Mouse (Mus musculus) forebrain, embryonic 11.5 days (tissue): ENCODE results near the gene Klf14. TPM values are rescaled to one million over a fixed set of nuclear protein-coding genes. Genes with fewer than 3 reads are reported as not detected.

Experiments
- ATAC-seq: fragments of 200-750 bp; cut with Nextera tagmentation; replicated peaks from 2 replicates; pipeline ENCODE4 v1.8.0; 2017; ENCODE audit warnings: moderate TSS enrichment; ENCODE audit not compliant: low FRiP score
- DNase-seq: peaks from one replicate; pipeline ENCODE4 v3.0.0-alpha.2; 2017; ENCODE audit warnings: low spot score
- H3K27ac ChIP-seq: fragments of 300-500 bp; sonication (generic); 2 replicates; pipeline ENCODE4 v1.5.1; 2014; ENCODE audit warnings: low read depth, low read length
- H3K27me3 ChIP-seq: fragments of 300-500 bp; sonication (generic); 2 replicates; pipeline ENCODE4 v1.6.1; 2014; ENCODE audit warnings: mild to moderate bottlenecking, low read length, mixed read lengths; ENCODE audit not compliant: control insufficient read depth, insufficient read depth
- H3K36me3 ChIP-seq: fragments of 300-500 bp; sonication (generic); 2 replicates; pipeline ENCODE4 v1.6.1; 2014; ENCODE audit warnings: mild to moderate bottlenecking, low read length, moderate library complexity, mixed read lengths; ENCODE audit not compliant: control insufficient read depth, insufficient read depth
- H3K4me1 ChIP-seq: fragments of 300-500 bp; sonication (generic); replicated peaks from 2 replicates; pipeline ENCODE4 v1.6.1; 2014; ENCODE audit warnings: low read length, mixed read lengths; ENCODE audit not compliant: control insufficient read depth, insufficient read depth
- H3K4me2 ChIP-seq: fragments of 300-500 bp; sonication (generic); 2 replicates; pipeline ENCODE4 v1.6.1; 2014; ENCODE audit warnings: low read depth, mild to moderate bottlenecking, low read length, moderate library complexity, mixed read lengths; ENCODE audit not compliant: severe bottlenecking
- H3K4me3 ChIP-seq: fragments of 300-500 bp; sonication (generic); 2 replicates; pipeline ENCODE4 v1.5.1; 2014; ENCODE audit warnings: low read depth, low read length
- H3K9ac ChIP-seq: fragments of 300-500 bp; sonication (generic); 2 replicates; pipeline ENCODE4 v1.6.1; 2014; ENCODE audit warnings: low read length
- H3K9me3 ChIP-seq: fragments of 300-500 bp; sonication (generic); 2 replicates; pipeline ENCODE4 v1.6.1; 2016; ENCODE audit warnings: low read length, mixed read lengths; ENCODE audit not compliant: control insufficient read depth
- WGBS: fragments of 180-500 bp; shearing (Covaris S2); extraction: QIAGEN DNeasy Blood & Tissue Kit; methylation state at CpG from one replicate; pipeline ENCODE4 v1.1.7; 2014; 5-methylcytosine and 5-hydroxymethylcytosine counted together
- polyA plus RNA-seq: library from polyadenylated mRNA; unstranded; fragments of >200 nt; fragmentation: Nextera tagmentation; extraction: Ambion mirVana; gene quantifications from 2 replicates; pipeline ENCODE4 v1.2.1, GENCODE M21; 2014

Klf14 gene
- polyA plus RNA-seq = 0.33 and 0.35 TPM in 2 replicates

- no peak for ATAC-seq
- H3K27me3 ChIP-seq = peaks cover 47% of the 10 kb centered on the region
Measured at GRCm38 (mm10) chr6:30958736-30959540, at the start of gene Klf14. Gene Klf14 (minus strand): TSS chr6:30959078.

GRCm38 (mm10) chr6:31006111-31006600 is 47.3 kb upstream of the Klf14 start:
- no peak for DNase-seq
- Histone ChIP-seq H3K27ac (no peak overlapping the region), H3K9ac (no peak overlapping the region), H3K4me1 (no peaks in the 10 kb centered on the region), H3K27me3 (no peaks in the 10 kb centered on the region), H3K9me3 (peaks cover 3% of the 10 kb centered on the region; the same call in 1 of the 2 replicates), H3K4me2 (no peak overlapping the region), H3K36me3 (no peaks in the 10 kb centered on the region), H3K4me3 (no peak overlapping the region)
- WGBS = 77% methylated on average over 6 of the region's 6 CpGs
- no peak for ATAC-seq

More at GRCm38 (mm10) chr6:30958736-30959540, at the start of gene Klf14:
- H3K4me1 ChIP-seq = no peaks in the 10 kb centered on the region
- under 1% methylated on average over 64 of the region's 75 CpGs for WGBS
- H3K4me2 ChIP-seq = peak within 1 kb of the TSS; percentile 87
- no peak within 1 kb of the TSS; the same call in 1 of the 2 replicates for H3K9ac ChIP-seq
- H3K4me3 ChIP-seq = peak within 1 kb of the TSS; percentile 46
- DNase-seq = peak; percentile 77
- peaks cover 17% of the 10 kb centered on the region for H3K9me3 ChIP-seq
- H3K27ac ChIP-seq = no peak within 1 kb of the TSS
- no peaks in the 10 kb centered on the region for H3K36me3 ChIP-seq

- WGBS = 88% methylated on average over 5 of the region's 5 CpGs
- Histone ChIP-seq H3K27ac (no peak overlapping the region), H3K9me3 (no peaks in the 10 kb centered on the region), H3K4me2 (no peak overlapping the region), H3K27me3 (no peaks in the 10 kb centered on the region), H3K36me3 (no peaks in the 10 kb centered on the region), H3K4me3 (no peak overlapping the region), H3K9ac (no peak overlapping the region), H3K4me1 (no peaks in the 10 kb centered on the region; the same call in 1 of the 2 replicates)
- ATAC-seq (no peak), DNase-seq (no peak)
Measured at GRCm38 (mm10) chr6:30986393-30986792, 27.5 kb upstream of the Klf14 start.

GRCm38 (mm10) chr6:30983021-30983420 is 24.1 kb upstream of the Klf14 start:
- ATAC-seq = no peak
- Histone ChIP-seq H3K36me3 (no peaks in the 10 kb centered on the region), H3K4me3 (no peak overlapping the region), H3K9me3 (no peaks in the 10 kb centered on the region), H3K27me3 (no peaks in the 10 kb centered on the region), H3K4me1 (no peaks in the 10 kb centered on the region; the same call in 1 of the 2 replicates), H3K27ac (no peak overlapping the region), H3K4me2 (no peak overlapping the region), H3K9ac (no peak overlapping the region)
- DNase-seq = no peak
- WGBS = 69% methylated on average over 4 of the region's 4 CpGs

- no peaks in the 10 kb centered on the region for H3K36me3 ChIP-seq
- H3K4me1 ChIP-seq = no peaks in the 10 kb centered on the region; the same call in 1 of the 2 replicates
- H3K4me2 ChIP-seq = peak overlapping the region; percentile 36; the same call in 1 of the 2 replicates
- no peak for ATAC-seq
- no peak overlapping the region for H3K27ac ChIP-seq
- 28% methylated on average over 12 of the region's 13 CpGs for WGBS
- H3K9ac ChIP-seq = peak overlapping the region; percentile 32; the same call in 1 of the 2 replicates
- no peaks in the 10 kb centered on the region for H3K9me3 ChIP-seq
- DNase-seq = no peak
- H3K27me3 ChIP-seq = no peaks in the 10 kb centered on the region
- no peak overlapping the region for H3K4me3 ChIP-seq
Measured at GRCm38 (mm10) chr6:30982372-30982980, 23.6 kb upstream of the Klf14 start.

- Histone ChIP-seq H3K4me3 (no peak overlapping the region), H3K27ac (no peak overlapping the region), H3K4me2 (no peak overlapping the region), H3K27me3 (no peaks in the 10 kb centered on the region), H3K36me3 (no peaks in the 10 kb centered on the region), H3K9me3 (no peaks in the 10 kb centered on the region), H3K9ac (no peak overlapping the region), H3K4me1 (no peaks in the 10 kb centered on the region; the same call in 1 of the 2 replicates)
- WGBS = 91% methylated on average over 5 of the region's 5 CpGs
- ATAC-seq (no peak), DNase-seq (no peak)
Measured at GRCm38 (mm10) chr6:30981351-30981750, 22.5 kb upstream of the Klf14 start.

- H3K9me3 ChIP-seq = no peaks in the 10 kb centered on the region
- 97% methylated on average over 1 of the region's 1 CpGs for WGBS
- no peaks in the 10 kb centered on the region for H3K27me3 ChIP-seq
- H3K4me2 ChIP-seq = no peak overlapping the region
- ATAC-seq (no peak), DNase-seq (no peak)
- H3K4me1 ChIP-seq = no peaks in the 10 kb centered on the region; the same call in 1 of the 2 replicates
- H3K27ac ChIP-seq = no peak overlapping the region
- H3K9ac ChIP-seq = no peak overlapping the region
- no peak overlapping the region for H3K4me3 ChIP-seq
- no peaks in the 10 kb centered on the region for H3K36me3 ChIP-seq
Measured at GRCm38 (mm10) chr6:30978615-30979014, 19.7 kb upstream of the Klf14 start.

GRCm38 (mm10) chr6:30972121-30972520 is 13.2 kb upstream of the Klf14 start:
- Histone ChIP-seq H3K4me2 (no peak overlapping the region), H3K36me3 (no peaks in the 10 kb centered on the region), H3K27ac (no peak overlapping the region), H3K9ac (no peak overlapping the region), H3K4me3 (no peak overlapping the region), H3K9me3 (no peaks in the 10 kb centered on the region), H3K27me3 (no peaks in the 10 kb centered on the region), H3K4me1 (no peaks in the 10 kb centered on the region)
- DNase-seq (no peak), ATAC-seq (no peak)
- WGBS = 69% methylated on average over 1 of the region's 1 CpGs
